Mouse (Mus musculus) v-Abl transformed pro-B cells (cell line): ENCODE results near the gene Rab5if.
"Not testable (repeated sequence)": the region's sequence is repeated elsewhere in the genome, so short reads cannot be mapped to it uniquely, and the experiment has no call there.

Experiments used
- in situ Hi-C, 2 experiments: fragments of 400-800 bp; cut with MboI; formaldehyde crosslinking; loops; one replicate each; pipeline ENCODE4 v1.15.1; 2025; ENCODE audit not compliant: unreplicated experiment in 2 of 2

Rab5if gene

DNA sequence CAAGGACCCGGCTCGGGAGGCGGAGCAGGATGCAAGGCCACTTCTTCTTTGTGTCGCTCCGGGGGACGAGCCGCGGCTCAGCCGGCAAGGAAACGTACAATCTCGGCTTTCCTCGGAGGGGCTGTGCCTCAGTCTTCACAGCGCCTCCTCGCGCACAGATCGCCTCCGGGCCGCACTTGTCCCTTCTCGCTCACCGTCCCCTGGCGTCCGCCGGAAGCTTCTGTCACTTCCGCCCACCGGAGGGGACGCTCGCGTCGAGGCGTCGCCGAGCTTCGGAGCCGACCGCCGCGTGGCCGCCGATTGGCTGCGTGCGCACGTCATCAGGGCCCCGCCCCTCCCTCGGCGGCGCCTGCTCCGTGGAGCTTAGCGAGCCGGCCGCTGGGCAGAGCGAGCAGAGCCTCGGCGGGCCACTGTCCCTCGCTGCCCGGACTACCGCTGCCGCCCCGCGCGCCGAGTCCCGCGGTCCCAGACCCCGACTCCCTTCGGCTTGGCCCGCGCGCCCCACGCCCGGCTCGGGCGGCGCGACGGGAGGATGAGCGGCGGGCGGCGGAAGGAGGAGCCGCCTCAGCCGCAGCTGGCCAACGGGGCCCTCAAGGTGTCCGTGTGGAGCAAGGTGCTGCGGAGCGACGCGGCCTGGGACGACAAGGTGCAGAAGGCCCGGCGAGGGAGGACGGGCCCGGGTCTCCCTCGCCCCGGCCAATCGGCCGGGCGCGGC is at the start of gene Rab5if:
Gene Rab5if, plus strand, starts transcription at position 357 of the 715 bp plus-strand sequence.
- in situ Hi-C loops: loop anchor here (10.0 kb wide), 1 partner anchor 138 kb away; no protein-coding TSS in a partner anchor

GRCm38 (mm10) chr2:156814344-156814801 is 48.6 kb upstream of the Rab5if start:
- in situ Hi-C loops: no loop called here

DNA sequence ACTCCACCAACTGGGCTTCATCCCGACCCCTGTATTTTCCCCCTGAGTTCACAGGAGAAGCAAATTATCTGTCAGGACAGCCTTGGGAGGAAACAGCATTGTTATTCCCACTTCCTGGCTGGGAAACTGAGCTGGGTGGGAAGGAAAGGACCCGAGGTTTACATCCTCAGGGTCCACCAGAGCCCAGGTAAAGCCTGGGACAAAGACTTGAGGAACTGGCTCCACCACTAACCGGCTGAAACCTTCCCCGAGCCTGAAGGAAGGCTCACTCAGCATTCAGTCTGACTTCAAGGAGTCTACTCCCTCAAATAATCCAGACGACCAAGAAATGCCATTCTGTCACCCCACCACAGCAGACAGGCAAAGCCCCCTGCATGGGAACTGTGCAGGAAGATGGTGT is 48.0 kb upstream of the Rab5if start:
- in situ Hi-C loops: no loop called here

- in situ Hi-C loops: no loop called here
Observed at GRCm38 (mm10) chr2:156815412-156815811, 47.5 kb upstream of the Rab5if start.

DNA sequence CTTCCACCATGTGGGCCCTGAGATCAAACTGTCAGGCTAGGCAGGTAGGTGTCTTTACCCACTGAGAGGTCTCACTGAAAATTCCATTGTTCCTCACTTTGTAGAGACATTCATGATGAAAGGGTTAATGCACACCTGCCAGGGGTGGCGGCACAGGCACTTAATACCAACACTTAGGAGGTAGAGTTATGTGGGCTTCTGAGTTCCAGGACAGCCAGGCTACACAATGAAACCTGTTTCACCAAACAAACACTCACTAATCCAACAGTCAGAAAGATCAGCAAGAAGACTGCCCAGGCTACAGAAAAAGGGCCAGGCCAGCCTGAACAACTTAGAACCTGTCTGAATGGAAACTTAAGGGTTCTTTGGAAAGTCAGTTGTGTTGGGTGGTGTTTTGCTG is 46.8 kb upstream of the Rab5if start:
- in situ Hi-C loops: no loop called here

DNA sequence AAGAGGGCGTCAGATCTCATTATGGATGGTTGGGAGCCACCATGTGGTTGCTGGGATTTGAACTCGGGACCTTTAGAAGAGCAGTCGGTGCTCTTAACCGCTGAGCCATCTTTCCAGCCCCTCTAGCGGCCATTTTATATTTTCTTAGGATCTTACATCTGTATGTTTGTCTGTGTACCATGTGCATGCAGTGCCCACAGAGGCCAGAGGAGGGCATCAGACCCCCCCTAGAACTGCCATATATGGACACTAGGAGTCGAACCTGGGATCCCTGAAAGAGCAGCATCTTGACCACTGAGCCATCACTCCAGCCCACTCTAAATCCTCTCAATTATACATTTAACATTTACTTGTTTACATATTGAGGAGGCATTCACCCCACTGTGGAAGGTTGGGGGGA is 37.8 kb upstream of the Rab5if start:
- in situ Hi-C loops: not testable (repeated sequence)

- in situ Hi-C loops: no loop called here
Observed at GRCm38 (mm10) chr2:156834336-156834735, 28.6 kb upstream of the Rab5if start.

GRCm38 (mm10) chr2:156838839-156839238 is 24.1 kb upstream of the Rab5if start:
- in situ Hi-C loops: no loop called here

DNA sequence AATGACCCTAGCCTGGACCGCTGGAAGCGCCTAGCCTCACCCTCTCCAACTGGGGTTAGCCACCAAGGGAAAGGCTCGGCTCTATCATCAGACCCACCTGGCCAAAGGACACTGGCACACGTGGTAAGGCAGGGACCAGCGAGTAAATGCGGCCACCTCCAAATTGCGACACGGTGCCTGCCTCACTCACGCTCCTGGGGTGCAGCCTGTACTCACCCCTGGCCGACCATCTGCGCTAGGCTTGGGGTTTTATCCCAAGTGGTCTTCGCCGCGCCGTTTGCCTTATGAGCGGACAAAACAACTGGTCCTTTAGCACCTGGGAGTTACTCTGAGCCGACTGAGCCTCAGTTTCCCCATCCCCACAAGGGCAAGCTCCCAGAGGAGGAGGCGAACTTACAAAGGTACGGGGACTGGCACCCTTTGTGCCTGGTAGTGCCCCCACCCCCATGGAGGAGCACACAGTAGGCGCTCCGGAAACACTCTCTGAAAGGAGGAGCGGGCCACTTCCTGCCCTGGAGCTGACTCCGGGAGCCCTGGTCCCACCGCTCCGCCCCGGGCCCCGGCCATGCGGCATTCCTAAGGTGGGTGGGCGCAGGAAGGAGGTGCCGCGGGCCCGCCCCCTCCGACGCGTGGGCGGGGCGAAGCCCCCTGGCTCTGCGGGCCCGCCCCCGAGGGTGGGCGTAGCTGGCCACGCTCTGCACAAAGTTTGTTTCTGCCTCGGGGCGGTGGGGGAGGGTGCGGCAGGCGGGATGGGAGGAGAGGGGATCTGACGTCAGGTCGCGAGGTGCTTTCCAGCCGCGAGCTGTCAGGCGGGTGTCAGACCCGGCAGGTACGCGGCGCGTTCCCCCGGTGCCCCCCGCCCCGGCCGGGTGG is 23.4 kb upstream of the Rab5if start, which contains the start of gene Tgif2:
Gene Tgif2, plus strand, starts transcription at position 689 of the 873 bp plus-strand sequence.
- in situ Hi-C loops: no loop called here

DNA sequence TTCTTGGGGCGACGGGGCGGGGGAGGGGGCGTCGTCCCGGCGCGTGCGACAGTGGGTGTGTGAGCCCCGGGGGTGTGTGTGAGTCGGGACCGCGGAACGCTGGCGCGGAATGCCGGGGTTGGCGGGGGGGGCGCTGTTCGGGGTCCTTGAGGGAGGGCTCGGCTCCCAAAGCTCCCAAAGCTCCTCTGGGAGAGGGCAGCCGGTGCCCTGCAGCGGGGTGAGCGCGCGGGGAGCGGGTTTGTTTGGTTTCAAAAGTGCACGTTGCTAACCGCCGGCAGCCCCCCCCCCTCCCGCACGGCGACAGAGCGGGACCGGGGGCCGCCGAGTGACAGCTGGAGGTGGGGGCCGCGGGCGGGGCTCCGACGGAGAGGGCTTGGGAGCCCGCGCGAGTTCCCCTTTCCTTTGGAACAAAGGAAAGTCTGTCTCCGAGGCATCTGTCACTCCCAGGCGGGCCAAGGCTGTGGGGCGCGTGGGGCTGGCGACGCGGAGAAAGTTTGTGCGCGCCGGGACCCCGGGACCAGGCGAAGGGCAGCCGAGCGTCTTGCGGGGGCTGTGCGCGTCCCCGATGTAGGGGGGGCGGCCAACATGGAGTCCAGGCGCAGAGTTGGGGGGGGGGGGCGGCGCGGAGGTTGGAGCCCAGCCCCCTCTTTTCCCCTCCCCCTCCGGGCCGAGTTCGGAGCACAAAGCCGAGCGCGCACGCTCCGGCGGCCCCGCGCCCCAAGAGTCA is 22.5 kb upstream of the Rab5if start:
- in situ Hi-C loops: no loop called here

- in situ Hi-C loops: no loop called here
Observed at GRCm38 (mm10) chr2:156841028-156841840, 21.7 kb upstream of the Rab5if start.

DNA sequence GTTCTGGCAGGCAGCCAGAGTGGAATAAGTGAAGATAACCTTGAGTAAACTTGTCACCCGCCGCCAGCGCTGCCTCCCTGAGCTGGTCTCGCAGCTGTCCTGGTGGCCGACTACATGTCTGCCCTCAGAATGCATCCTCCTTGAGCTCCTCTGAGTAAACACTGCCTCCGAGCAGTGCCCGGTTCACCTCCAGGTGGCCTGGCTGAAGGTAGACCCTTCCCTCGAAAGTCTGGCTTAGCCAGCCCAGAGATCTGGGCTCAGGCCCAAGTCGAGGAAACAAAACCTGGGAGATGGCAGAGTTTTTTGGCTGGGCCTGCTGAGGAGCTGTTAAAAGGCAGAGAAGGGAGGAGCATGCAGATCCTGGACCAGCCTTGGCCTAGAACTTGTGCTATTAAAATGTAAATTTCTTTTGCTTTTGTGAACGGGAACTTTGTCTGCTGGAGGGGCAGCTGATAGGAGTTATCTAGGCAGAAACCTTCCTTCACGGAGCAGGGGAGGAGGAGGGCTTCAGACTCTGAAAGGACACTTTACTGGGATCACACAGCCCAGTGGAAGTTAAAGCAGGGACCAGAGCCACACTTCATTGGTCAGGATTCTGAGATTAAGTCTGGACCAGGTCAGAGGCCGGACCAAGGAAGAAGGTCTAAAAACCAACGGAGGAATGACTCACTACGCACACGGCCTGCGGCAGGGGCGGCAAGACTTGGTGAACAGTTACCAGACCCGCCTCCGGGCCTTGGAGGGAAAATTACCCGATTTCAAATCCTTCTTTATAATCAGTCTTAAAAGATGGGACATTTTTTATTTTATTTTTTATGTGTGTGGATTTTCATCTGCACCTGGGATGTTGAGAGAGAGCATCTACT is 20.9 kb upstream of the Rab5if start:
- in situ Hi-C loops: no loop called here

DNA sequence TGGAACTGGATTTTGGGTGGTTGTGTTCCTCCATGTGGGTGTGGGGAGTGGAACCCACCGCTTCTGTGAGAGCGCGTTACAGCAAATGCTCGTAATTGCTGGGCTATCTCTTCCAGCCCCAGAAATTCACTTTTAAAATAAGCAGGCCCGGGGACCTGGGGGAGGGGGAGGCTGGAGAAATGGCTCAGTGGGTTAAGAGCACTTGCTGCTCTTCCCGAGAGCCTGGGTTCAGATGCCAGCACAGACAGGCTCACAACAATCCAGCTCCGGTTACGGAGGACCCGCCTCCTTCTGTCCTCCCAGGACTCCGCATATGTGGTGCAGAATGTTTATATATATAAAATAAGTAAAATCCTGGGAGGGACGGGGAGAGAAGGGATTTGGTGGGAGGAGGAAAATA is 20.2 kb upstream of the Rab5if start:
- in situ Hi-C loops: no loop called here

- in situ Hi-C loops: no loop called here
Observed at GRCm38 (mm10) chr2:156843331-156843730, 19.6 kb upstream of the Rab5if start.

- in situ Hi-C loops: no loop called here
Observed at GRCm38 (mm10) chr2:156844715-156845114, 18.2 kb upstream of the Rab5if start.

- in situ Hi-C loops: no loop called here
Observed at GRCm38 (mm10) chr2:156847653-156848052, 15.3 kb upstream of the Rab5if start.

DNA sequence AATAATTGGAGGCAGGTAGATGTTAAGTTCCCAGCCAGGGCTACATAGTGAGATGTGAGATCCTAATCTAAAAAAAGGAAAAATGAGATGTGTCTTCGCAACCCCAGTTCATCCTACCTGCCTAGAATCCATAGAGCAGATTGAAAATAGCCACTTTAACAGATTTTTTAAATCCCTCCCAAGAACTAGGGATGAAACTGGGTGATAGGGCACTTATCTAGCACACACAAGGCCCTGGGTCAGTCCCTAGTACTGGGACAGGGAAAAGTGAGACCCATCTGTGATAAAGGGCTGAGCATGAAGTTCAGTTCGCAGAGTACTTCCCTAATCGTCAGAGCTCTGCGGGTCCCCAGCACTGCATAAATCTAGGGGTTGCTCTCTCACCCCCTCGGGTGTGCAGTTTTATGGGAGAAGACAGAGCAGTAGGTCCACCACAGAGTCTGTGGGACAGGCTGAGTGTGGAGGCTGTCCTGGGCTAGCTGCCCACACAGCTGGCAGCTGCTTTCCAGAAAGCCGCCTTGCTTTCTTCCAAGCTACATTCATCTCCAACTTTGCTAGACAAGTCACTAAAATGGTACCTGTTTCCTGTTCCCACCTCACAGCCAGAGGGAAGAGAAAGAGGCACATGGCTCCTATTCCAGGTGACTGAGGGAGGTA is 14.3 kb upstream of the Rab5if start:
- in situ Hi-C loops: no loop called here

- in situ Hi-C loops: no loop called here
Observed at GRCm38 (mm10) chr2:156850505-156850904, 12.4 kb upstream of the Rab5if start.

DNA sequence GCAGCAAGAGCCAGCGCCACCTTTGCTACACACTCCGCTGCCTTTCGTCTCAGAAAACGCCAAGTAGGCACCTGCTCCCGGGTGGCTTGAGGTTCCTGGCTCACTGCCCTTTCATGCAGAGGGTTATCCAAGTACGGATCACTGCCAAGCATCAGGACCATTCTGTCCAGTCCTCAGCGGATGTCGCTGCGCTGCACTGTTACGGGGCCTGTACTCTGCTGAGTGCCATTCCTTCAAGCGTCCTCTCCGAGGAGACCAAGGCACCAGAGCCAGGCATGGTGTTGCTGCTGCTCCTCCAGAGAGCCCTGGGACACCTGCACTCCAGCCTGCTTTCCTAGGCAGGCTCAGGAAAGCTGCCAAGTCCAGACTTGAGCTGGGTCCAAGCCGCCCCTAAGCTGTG is 9.3 kb upstream of the Rab5if start:
- in situ Hi-C loops: not testable (repeated sequence)
